Mouse (Mus musculus) kidney, embryonic 14.5 days (tissue): ENCODE results near the gene Samd8. TPM values are rescaled to one million over a fixed set of nuclear protein-coding genes. Genes with fewer than 3 reads are reported as not detected.

Source experiments
- ATAC-seq: fragments of 200-750 bp; cut with Nextera tagmentation; 2 replicates; pipeline ENCODE4 v1.8.0; 2017; ENCODE audit warnings: moderate number of reproducible peaks, mild to moderate bottlenecking, moderate TSS enrichment, moderate library complexity; ENCODE audit not compliant: low FRiP score, low TSS enrichment
- H3K27ac ChIP-seq: fragments of 300-500 bp; sonication (generic); 2 replicates; pipeline ENCODE4 v1.5.1; 2014; ENCODE audit warnings: low read depth, mild to moderate bottlenecking, low read length, moderate library complexity, mixed read lengths
- H3K27me3 ChIP-seq: fragments of 300-500 bp; sonication (generic); 2 replicates; pipeline ENCODE4 v1.6.1; 2014; ENCODE audit warnings: mild to moderate bottlenecking, low read length; ENCODE audit not compliant: control insufficient read depth, insufficient read depth
- H3K36me3 ChIP-seq: fragments of 300-500 bp; sonication (generic); 2 replicates; pipeline ENCODE4 v1.6.1; 2014; ENCODE audit warnings: low read length, mixed read lengths; ENCODE audit not compliant: control insufficient read depth, insufficient read depth
- H3K4me1 ChIP-seq: fragments of 300-500 bp; sonication (generic); 2 replicates; pipeline ENCODE4 v1.6.1; 2014; ENCODE audit warnings: low read length, mixed read lengths; ENCODE audit not compliant: control insufficient read depth, insufficient read depth
- H3K4me2 ChIP-seq: fragments of 300-500 bp; sonication (generic); replicated peaks from 2 replicates; pipeline ENCODE4 v1.6.1; 2014; ENCODE audit warnings: low read depth, mild to moderate bottlenecking, low read length
- H3K4me3 ChIP-seq: fragments of 300-500 bp; sonication (generic); 2 replicates; pipeline ENCODE4 v1.5.1; 2014; ENCODE audit warnings: mild to moderate bottlenecking, low read length
- H3K9ac ChIP-seq: fragments of 300-500 bp; sonication (generic); 2 replicates; pipeline ENCODE4 v1.6.1; 2014; ENCODE audit warnings: low read depth, mild to moderate bottlenecking, low read length, moderate library complexity
- H3K9me3 ChIP-seq: fragments of 300-500 bp; sonication (generic); 2 replicates; pipeline ENCODE4 v1.6.1; 2016; ENCODE audit warnings: low read length; ENCODE audit not compliant: control insufficient read depth
- WGBS: fragments of 180-500 bp; shearing (Covaris S2); extraction: QIAGEN DNeasy Blood & Tissue Kit; methylation state at CpG from one replicate; pipeline ENCODE4 v1.1.7; 2014; 5-methylcytosine and 5-hydroxymethylcytosine counted together
- polyA plus RNA-seq: library from polyadenylated mRNA; unstranded; fragments of >200 nt; fragmentation: Nextera tagmentation; extraction: Ambion mirVana; gene quantifications from 2 replicates; pipeline ENCODE4 v1.2.1, GENCODE M21; 2014

Samd8 gene
- polyA plus RNA-seq, 1 experiment from 2014 or later, result 13.2 TPM

GRCm38 (mm10) chr14:21847381-21848165 is 97.2 kb downstream of the Samd8 start:
- peaks cover 40% of the 10 kb centered on the region for H3K36me3 ChIP-seq
- ATAC-seq, result peak; percentile 63
- H3K9ac ChIP-seq, result peak overlapping the region; percentile 73
- H3K27me3 ChIP-seq, result no peaks in the 10 kb centered on the region
- H3K4me3 ChIP-seq, result peak overlapping the region; percentile 81
- peak overlapping the region; percentile 99 for H3K4me2 ChIP-seq
- peaks cover 17% of the 10 kb centered on the region for H3K4me1 ChIP-seq
- H3K9me3 ChIP-seq, result no peaks in the 10 kb centered on the region
- under 1% methylated on average over 50 of the region's 50 CpGs for WGBS
- peak overlapping the region; percentile 78 for H3K27ac ChIP-seq

Other genes starting within 250 kb of the Samd8 start
- not detected in 2 replicates for gene Dupd1, start 36.0 kb upstream of the Samd8 start, polyA plus RNA-seq
- not detected in 2 replicates for gene Dusp13, start 650 bp downstream of the Samd8 start, polyA plus RNA-seq
- 319 and 349 TPM in 2 replicates for gene Vdac2, start 74.7 kb downstream of the Samd8 start, polyA plus RNA-seq
- gene Comtd1, start 98.4 kb downstream of the Samd8 start, polyA plus RNA-seq, result 24.1 and 27.3 TPM in 2 replicates
- 26.7 and 44.3 TPM in 2 replicates for gene Zfp503, start 239.1 kb downstream of the Samd8 start, polyA plus RNA-seq